Mouse (Mus musculus) liver, embryonic 16.5 days (tissue): Measurements from ENCODE around the gene Lipe. TPM values are rescaled to one million over a fixed set of nuclear protein-coding genes. Genes with fewer than 3 reads are reported as not detected.

Experiments used
- polyA plus RNA-seq: library from polyadenylated mRNA; unstranded; fragments of >200 nt; fragmentation: Nextera tagmentation; extraction: Ambion mirVana; gene quantifications from 2 replicates; pipeline ENCODE4 v1.2.1, GENCODE M21; 2015

The Lipe gene
- polyA plus RNA-seq, 1 experiment from 2014 or later: 3.8 TPM

Other genes with a start within 250 kb of the Lipe start
- gene Pou2f2, start 219.0 kb downstream of the Lipe start, polyA plus RNA-seq: 0.99 and 1.7 TPM in 2 replicates
- gene Dedd2, start 178.1 kb downstream of the Lipe start, polyA plus RNA-seq: 29.2 and 31.9 TPM in 2 replicates
- 1.6 and 1.9 TPM in 2 replicates for gene Zfp526, start 177.3 kb downstream of the Lipe start, polyA plus RNA-seq
- gene Gsk3a, start 160.9 kb downstream of the Lipe start, polyA plus RNA-seq: 4.0 and 5.3 TPM in 2 replicates
- gene Erf, start 147.9 kb downstream of the Lipe start, polyA plus RNA-seq: 3.4 and 3.6 TPM in 2 replicates
- gene Cic, start 131.0 kb downstream of the Lipe start, polyA plus RNA-seq: 9.5 and 10.8 TPM in 2 replicates
- gene Pafah1b3, start 100.7 kb downstream of the Lipe start, polyA plus RNA-seq: 25.6 and 26.2 TPM in 2 replicates
- 0.09 TPM in 1 of 2 replicates, not detected in the other for gene Prr19, start 97.3 kb downstream of the Lipe start, polyA plus RNA-seq
- 0.07 TPM in 1 of 2 replicates, not detected in the other for gene Tmem145, start 92.6 kb downstream of the Lipe start, polyA plus RNA-seq
- gene Megf8, start 81.5 kb downstream of the Lipe start, polyA plus RNA-seq: 0.78 and 0.90 TPM in 2 replicates
- not detected in 2 replicates for gene Cnfn, start 29.0 kb downstream of the Lipe start, polyA plus RNA-seq
- 0.15 TPM in 1 of 2 replicates, not detected in the other for gene Cxcl17, start 14.2 kb upstream of the Lipe start, polyA plus RNA-seq
- gene Ceacam1, start 78.9 kb upstream of the Lipe start, polyA plus RNA-seq: 15.0 and 19.6 TPM in 2 replicates
- not detected in 2 replicates for gene Ceacam2, start 141.1 kb upstream of the Lipe start, polyA plus RNA-seq
- 0.63 and 0.65 TPM in 2 replicates for gene Erich4, start 217.2 kb upstream of the Lipe start, polyA plus RNA-seq
- gene Dmac2, start 220.7 kb upstream of the Lipe start, polyA plus RNA-seq: 8.1 and 8.9 TPM in 2 replicates
- gene B3gnt8, start 227.9 kb upstream of the Lipe start, polyA plus RNA-seq: 2.9 and 3.1 TPM in 2 replicates